Mouse (Mus musculus) left cerebral cortex, adult 2 months (tissue): ENCODE results near the gene Gpam. TPM values are rescaled to one million over a fixed set of nuclear protein-coding genes. Genes with fewer than 3 reads are reported as not detected.

Experiments
- DNase-seq, 2 experiments: peaks; one replicate each; pipeline ENCODE4 v3.0.0; 2021 to 2022; ENCODE audit warnings: low spot score in 2 of 2, mixed read lengths in 1 of 2; ENCODE audit errors: extremely low spot score in 1 of 2
- H3K27ac ChIP-seq: fragments of 200-600 bp; 2 replicates; pipeline ENCODE4 v1.8.1; 2022
- H3K4me3 ChIP-seq: fragments of 200-600 bp; 2 replicates; pipeline ENCODE4 v1.8.1; 2022
- CTCF ChIP-seq: fragments of 200-600 bp; IDR thresholded peaks from 2 replicates; pipeline ENCODE4 v1.8.1; 2022; ENCODE audit warnings: antibody characterized with exemption, mild to moderate bottlenecking, moderate library complexity
- intact Hi-C: fragments of 180-260 bp; cut with DNase I; formaldehyde crosslinking; loops from one replicate; pipeline ENCODE4 v1.15.1; 2025
- total RNA-seq, 2 experiments: library from RNA; stranded (reverse); gene quantifications; 2 replicates each; pipeline ENCODE4 v1.2.3; 2021

The Gpam gene
- total RNA-seq, 2 experiments from 2014 or later, result 35.9 to 36.6 TPM

DNA sequence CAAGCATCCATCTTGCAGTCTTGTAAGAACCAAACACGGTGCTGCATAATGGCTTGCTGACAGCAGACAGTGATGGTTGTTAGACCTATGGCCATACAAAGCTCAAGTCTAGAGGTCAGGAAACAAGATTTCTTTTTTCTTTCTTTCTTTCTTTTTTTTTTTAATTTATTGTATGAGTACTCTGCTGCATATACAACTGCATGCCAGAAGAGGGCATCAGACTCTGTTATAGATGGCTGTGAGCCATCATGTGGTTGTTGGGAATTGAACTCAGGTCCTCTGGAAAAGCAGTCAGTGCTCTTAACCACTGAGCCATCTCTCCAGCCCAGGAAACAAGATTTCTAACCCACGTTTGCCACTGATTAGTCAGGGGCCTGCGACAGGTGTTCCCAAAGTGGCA lies 54.0 kb downstream of the Gpam start:
- no peak overlapping the region for H3K4me3 ChIP-seq
- intact Hi-C loops, result loop anchor here (2.0 kb wide), 2 partner anchors 126 to 134 kb away; no protein-coding TSS in a partner anchor
- no peak for DNase-seq
- peak; percentile 55 for TF ChIP-seq CTCF
- no peak overlapping the region for H3K27ac ChIP-seq

DNA sequence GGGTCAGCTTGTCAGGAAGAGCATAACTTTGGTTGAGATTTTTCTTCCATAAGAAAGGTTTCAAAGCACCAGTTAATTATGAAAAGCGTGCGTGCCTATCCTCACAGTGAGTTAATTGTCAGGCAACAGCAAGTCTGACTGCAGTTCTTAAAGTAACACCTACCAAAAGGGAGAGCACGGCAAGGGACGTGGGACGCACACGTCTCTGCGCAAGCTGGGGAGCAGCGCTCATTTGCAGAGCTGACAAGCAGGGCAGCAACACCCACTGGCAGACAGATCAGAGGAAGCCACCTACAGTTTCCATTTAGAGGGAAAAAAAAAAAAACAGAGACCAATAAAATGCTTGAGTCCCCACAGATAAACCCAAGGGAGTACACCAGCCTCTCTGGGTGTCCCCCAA lies 58.0 kb downstream of the Gpam start:
- peak in 1 of 2 experiments; percentile 44 for DNase-seq
- no peak overlapping the region for H3K4me3 ChIP-seq
- H3K27ac ChIP-seq, result no peak overlapping the region
- intact Hi-C loops, result loop anchor here (10.0 kb wide), 1 partner anchor 1424 kb away; no protein-coding TSS in a partner anchor
- TF ChIP-seq CTCF, result no peak

DNA sequence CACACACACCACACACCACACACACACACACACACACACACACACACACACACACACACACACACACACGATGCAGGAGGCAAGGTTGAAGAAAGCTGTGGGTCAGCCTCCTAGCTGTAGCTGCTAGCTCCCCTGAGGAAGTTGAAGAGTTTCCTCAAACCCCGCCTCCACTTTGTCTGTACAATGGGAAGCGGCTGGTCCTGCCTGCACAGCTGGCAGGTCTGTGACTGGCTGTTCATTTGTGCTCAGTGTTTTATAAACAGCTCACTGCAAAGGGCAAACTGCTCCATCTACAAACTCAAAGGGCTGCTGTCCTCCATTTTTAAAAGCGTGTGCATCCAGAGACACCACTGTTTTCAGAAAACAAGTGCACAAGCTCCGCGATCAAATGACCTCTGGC lies 63.8 kb downstream of the Gpam start:
- intact Hi-C loops, result loop anchor here (5.0 to 10.0 kb wide), 3 partner anchors 531 to 1418 kb away; no protein-coding TSS in a partner anchor
- TF ChIP-seq CTCF, result no peak
- no peak overlapping the region for H3K27ac ChIP-seq
- DNase-seq, result no peak
- no peak overlapping the region for H3K4me3 ChIP-seq

DNA sequence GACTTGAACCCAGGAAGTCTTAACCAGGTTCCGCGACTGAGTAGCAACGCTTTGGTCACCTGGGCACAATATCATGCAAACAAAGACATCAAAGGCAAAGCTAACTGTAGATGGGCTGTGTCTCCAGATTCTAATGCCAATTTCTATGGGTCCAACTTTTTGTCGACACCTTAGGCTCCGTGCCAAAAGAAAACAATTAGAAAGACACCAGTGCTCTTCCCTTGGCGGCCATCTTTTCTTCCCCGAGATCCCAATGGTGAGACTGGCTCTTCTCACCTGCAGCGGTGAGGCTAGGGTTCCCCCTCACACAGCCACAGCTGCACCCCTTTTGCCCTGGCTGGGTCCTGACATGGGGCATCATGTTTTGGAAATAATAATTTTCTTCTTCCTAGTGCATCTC lies 64.5 kb downstream of the Gpam start:
- no peak for DNase-seq
- Histone ChIP-seq H3K4me3 (no peak overlapping the region), H3K27ac (no peak overlapping the region)
- intact Hi-C loops, result loop anchor here (5.0 to 10.0 kb wide), 3 partner anchors 530 to 1418 kb away; no protein-coding TSS in a partner anchor
- no peak for TF ChIP-seq CTCF

DNA sequence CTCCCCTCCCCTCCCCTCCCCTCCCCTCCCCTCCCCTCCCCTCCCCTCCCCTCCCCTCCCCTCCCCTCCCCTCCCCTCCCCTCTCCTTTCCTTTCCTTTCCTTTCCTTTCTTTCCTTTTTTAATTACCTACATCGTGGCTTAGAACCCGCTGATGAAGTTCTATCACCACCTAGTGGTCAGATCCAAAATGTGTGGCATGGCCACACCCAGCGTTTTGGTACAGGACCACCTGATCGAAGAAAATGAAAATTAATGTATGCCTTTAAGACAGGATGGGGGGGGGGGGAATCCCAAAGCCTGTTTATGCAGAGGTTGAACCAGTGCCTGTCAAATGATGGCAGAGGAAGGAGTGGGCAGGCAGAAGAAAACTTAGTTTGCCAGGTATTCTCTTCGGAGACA lies 65.1 kb downstream of the Gpam start:
- TF ChIP-seq CTCF, result peak; percentile 57
- no peak overlapping the region for H3K4me3 ChIP-seq
- peak; percentile 47 to 57 for DNase-seq
- intact Hi-C loops, result loop anchor here (1.0 to 10.0 kb wide), 5 partner anchors 530 to 1417 kb away; partner anchors contain the start of gene Adra2a
- no peak overlapping the region for H3K27ac ChIP-seq

DNA sequence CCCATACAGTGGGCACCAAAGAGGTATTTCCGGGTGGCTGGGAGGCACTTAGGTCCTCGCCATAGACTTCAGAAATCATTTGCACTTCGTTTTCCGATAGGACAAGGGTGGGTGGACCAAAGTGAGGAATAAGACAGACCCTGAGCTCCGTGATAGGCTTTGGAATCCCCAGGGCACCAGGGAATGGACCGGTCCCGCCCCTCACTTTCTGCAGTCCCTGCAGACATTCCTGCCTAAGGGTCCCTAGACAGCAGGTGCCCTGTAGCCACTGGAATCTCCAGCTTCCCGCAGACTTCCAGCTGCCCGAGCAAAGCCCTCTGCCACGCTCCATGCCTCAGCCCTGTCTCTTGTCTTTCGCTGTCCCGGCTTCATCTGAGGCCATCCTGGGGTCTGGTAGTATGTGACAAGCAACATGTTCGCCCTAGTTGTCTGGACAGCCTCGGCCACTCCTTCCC lies 65.6 kb downstream of the Gpam start:
- H3K4me3 ChIP-seq, result no peak overlapping the region
- intact Hi-C loops, result loop anchor here (1.0 to 10.0 kb wide), 5 partner anchors 529 to 1417 kb away; partner anchors contain the start of gene Adra2a
- no peak for TF ChIP-seq CTCF
- no peak overlapping the region for H3K27ac ChIP-seq
- no peak for DNase-seq

DNA sequence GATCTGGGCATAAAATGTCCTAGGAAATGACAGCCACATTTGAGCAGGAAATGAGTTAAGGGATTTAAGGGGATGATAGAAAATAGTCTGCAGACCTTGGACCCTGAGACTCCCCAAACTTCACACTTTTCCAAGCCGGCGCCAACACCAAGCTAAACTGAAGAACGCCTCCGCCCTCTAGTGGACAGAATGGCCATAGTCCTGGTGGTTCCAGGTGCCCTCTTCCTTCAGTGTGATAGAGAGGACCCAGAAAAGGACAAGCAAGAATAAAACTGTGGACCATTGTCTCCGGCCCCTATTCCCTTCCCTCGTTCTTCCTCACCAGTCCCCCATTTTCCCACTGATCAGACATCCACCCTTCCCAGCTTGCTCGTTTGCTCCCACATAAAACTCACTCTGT lies 66.1 kb downstream of the Gpam start:
- H3K27ac ChIP-seq, result no peak overlapping the region
- intact Hi-C loops, result loop anchor here (1.0 to 10.0 kb wide), 5 partner anchors 529 to 1416 kb away; partner anchors contain the start of gene Adra2a
- no peak overlapping the region for H3K4me3 ChIP-seq
- peak; percentile 85 for TF ChIP-seq CTCF
- DNase-seq, result peak; percentile 68 to 78

DNA sequence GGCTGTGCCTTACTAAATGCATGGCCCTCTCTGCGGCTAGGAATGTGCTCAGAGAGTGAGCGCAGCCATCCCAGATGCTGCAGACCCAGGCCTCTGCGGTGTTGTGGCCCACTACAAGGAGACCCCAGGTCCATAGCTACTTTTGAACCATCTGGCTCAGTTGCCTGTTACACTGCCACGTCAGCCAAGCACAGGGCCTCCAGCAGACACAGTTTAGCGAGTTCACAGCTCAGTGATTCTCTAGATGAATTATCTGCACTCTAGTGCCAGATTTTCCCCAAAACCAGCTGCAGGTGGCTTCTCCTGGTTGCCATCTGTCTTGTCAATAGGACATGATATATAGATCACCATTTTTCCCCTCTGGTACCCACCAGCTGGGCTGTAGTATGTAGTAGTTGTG lies 69.6 kb downstream of the Gpam start:
- H3K4me3 ChIP-seq, result no peak overlapping the region
- DNase-seq, result no peak
- H3K27ac ChIP-seq, result no peak overlapping the region
- no peak for TF ChIP-seq CTCF
- intact Hi-C loops, result no loop called here

DNA sequence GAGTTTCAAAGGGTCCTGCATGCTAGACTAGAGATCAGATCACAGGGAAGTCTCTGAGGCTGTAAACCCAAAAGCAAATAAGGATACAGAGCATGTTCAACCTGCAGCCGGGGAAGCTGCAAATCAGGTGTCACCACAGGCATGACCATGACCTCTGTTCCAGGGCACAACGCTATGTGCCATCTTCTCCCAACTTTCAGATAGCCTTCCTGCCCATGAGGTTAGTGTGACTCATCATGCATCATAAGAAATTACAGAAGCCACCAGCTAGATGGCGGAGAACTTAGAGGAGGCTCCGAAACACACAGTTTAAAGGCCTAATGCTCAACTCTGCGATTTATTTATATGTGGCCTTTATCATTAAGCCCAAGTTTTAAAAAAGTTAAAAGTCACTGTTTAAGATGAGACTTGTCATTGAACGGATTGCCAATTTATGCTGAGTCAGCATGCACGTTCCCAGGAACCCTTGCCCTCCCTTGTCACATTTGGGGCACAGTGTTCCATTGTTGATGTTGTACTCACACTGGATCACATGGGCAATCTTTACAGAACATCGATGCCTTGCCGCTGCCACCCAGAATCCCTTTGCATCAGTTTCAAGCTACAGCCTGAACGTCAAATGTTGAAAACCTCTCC lies 71.3 kb downstream of the Gpam start:
- Histone ChIP-seq H3K4me3 (no peak overlapping the region), H3K27ac (no peak overlapping the region)
- no peak for DNase-seq
- intact Hi-C loops, result no loop called here
- TF ChIP-seq CTCF, result no peak

DNA sequence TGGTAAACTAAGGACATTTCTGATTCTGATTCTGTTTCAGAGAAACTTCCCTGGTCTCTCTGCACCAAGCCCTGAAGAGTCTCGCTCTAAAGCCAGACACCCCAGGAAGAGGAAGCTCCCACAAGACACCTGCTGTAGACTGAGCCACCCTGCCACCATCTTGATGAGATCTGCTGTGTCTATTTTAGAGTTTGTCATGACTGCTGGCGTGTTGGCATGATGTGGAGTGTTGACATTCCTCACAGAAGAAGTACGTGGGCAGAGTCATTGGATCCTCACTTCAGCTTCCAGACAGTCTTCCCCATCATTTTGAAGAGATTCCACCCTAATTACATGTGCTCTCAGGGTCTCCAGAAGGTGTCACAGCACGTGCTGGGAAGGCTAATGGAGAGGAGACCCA lies 73.9 kb downstream of the Gpam start:
- no peak overlapping the region for H3K27ac ChIP-seq
- no peak for TF ChIP-seq CTCF
- DNase-seq, result no peak
- no peak overlapping the region for H3K4me3 ChIP-seq
- intact Hi-C loops, result no loop called here

DNA sequence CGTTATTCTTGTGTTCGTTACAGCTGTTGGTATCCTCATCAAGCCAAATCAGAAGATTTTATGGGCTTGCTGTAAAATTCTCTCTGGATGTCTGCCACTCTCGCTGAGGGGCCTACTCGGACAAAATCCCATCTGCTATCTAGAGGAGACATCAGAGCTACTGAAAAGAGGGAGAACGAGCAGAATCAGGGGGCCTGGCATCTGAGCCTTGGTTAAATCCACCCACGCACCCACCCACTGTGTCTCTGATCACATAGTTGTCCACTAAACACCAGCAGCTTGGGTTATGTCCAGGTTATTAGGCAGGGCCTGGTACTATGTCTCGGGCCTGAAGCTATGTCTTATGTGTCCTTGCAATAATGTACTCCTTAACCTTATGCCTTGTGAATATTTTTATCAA lies 89.6 kb downstream of the Gpam start:
- no peak for DNase-seq
- no peak for TF ChIP-seq CTCF
- H3K4me3 ChIP-seq, result no peak overlapping the region
- intact Hi-C loops, result no loop called here
- no peak overlapping the region for H3K27ac ChIP-seq

DNA sequence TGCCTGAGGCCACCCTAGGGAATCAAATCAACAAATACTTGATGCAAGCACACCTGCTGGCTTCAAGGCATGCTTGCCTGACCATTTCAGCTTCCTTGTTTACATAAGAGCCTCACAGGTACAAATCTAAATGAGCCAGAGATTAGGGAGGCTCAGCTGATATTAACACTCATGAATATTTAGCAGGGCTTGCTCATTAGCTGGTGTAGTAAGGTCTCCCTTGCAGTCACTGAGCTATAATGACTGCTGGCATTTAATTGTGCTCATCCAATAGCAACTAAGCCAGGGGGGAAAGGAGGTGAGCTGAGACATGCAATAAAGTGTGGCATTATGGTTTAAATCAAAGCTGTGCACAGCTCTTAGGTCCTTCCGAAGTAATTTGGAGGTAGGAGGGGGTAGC lies 108.2 kb downstream of the Gpam start:
- no peak for TF ChIP-seq CTCF
- intact Hi-C loops, result no loop called here
- DNase-seq, result no peak
- H3K27ac ChIP-seq, result no peak overlapping the region
- H3K4me3 ChIP-seq, result no peak overlapping the region

Other genes starting within 250 kb of the Gpam start
- not detected for gene Tectb, start 53.5 kb upstream of the Gpam start, total RNA-seq
- 1 to 10 TPM; 3.3 to 3.5 TPM for gene Gucy2g, start 114.0 kb upstream of the Gpam start, total RNA-seq
- gene Acsl5, start 124.7 kb upstream of the Gpam start, total RNA-seq, result 10 to 100 TPM; 52.0 to 57.0 TPM
- gene Zdhhc6, start 188.8 kb upstream of the Gpam start, total RNA-seq, result 10 to 100 TPM; 26.3 to 28.9 TPM
- gene Vti1a, start 189.1 kb upstream of the Gpam start, total RNA-seq, result 10 to 100 TPM; 66.2 to 67.0 TPM